Mouse (Mus musculus): ENCODE data around the gene Ppp3ca.

GRCm38 (mm10) chr3:136862051-136862837 is 192.3 kb downstream of the Ppp3ca start:
- TF ChIP-seq CTCF (IDR thresholded peaks at IDR 0.05; ENCODE audit: low read depth), result no peak
- no peak for TF ChIP-seq EP300 (IDR thresholded peaks at IDR 0.05; ENCODE audit: low read depth)

Data from heart, postnatal 0 days (tissue).